Mouse (Mus musculus) layer of hippocampus, adult 9-11 months (tissue): ENCODE measurements at regions not wholly inside any gene's neighbourhood (a gene's known extent, or its start where the extent isn't known, plus 50 kb on each side); places are given as distances from the start of the nearest gene placed in this dataset.

ENCODE experiments used
- DNase-seq: peaks from one replicate; pipeline ENCODE4 v3.0.0; 2022

- no peak for DNase-seq
Observed at GRCm38 (mm10) chr11:7317409-7317970, 103.8 kb upstream of the Igfbp3 start.

GRCm38 (mm10) chr11:7296252-7296651 is 82.5 kb upstream of the Igfbp3 start:
- DNase-seq: no peak

GRCm38 (mm10) chr11:7289242-7289938 is 75.7 kb upstream of the Igfbp3 start:
- peak; percentile 25 for DNase-seq

- DNase-seq: no peak
Observed at GRCm38 (mm10) chr11:7284836-7285490, 71.2 kb upstream of the Igfbp3 start.

GRCm38 (mm10) chr11:7282981-7283380 is 69.3 kb upstream of the Igfbp3 start:
- DNase-seq: no peak

GRCm38 (mm10) chr11:7282188-7282587 is 68.5 kb upstream of the Igfbp3 start:
- DNase-seq: no peak

- no peak for DNase-seq
Observed at GRCm38 (mm10) chr11:7281656-7282055, 67.9 kb upstream of the Igfbp3 start.

- DNase-seq: no peak
Observed at GRCm38 (mm10) chr11:7279891-7280290, 66.2 kb upstream of the Igfbp3 start.

- no peak for DNase-seq
Observed at GRCm38 (mm10) chr11:7272543-7272942, 58.8 kb upstream of the Igfbp3 start.

GRCm38 (mm10) chr11:7270916-7271315 is 57.2 kb upstream of the Igfbp3 start:
- DNase-seq: no peak

- DNase-seq: no peak
Observed at GRCm38 (mm10) chr11:7263971-7264370, 50.2 kb upstream of the Igfbp3 start.
